Mouse (Mus musculus): Measurements from ENCODE around the gene Olfr312.
"Not testable (repeated sequence)": the region's sequence is repeated elsewhere in the genome, so short reads cannot be mapped to it uniquely, and the experiment has no call there.

Olfr312 gene

DNA sequence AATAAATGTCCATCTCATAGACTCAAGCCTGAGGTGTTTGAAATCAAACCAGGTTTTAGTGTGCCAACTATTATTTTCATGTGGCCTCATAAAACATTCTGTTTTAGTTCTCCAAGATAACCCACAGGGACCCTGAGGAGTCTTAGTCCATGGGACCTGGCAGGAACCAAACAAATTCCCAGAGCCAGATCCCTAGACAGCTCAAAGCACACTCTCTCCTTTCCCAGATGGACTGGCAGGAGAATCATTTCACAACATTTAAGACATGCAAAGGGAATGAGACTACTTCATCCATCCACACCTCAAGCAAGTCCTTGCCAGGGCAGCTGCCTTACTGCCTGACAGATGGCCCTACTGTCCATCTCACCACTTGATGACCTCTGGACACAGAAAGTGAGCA lies at the start of gene Olfr312:
Gene Olfr312 (plus strand): TSS at position 301 of the 400 bp plus-strand sequence.
- DNase-seq (ENCODE audit: low spot score) = not testable (repeated sequence)

DNA sequence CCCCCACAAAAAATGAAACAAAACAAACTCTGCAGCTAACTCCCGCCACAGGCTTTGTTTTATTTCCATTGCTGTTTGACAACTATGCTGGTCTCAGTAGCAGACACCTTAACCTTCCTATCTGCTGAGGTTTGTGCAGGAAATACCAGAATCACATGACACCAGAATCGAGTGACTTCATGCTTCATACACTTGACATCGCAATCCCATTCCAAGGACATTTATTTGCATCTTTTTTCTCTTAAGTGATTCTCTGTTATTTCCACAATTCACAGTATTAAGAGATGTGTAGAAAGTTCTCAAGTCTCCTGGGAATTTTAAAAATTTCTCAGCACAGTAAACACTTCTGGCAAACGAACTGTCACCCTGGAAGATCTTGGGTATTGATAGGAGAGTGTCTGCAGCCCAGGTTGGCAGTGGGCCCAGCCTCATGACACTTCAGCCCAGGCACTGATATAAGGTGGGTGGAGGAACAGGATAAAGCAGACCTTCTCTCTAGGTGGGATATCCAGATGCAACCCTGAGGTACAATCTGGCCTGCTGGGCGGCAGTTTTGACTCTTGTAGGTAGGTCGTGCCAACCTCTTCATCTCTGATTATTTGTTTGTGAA lies 46.5 kb upstream of the Olfr312 start, which contains the start of gene Olfr314:
Gene Olfr314 (plus strand): TSS at position 473 of the 610 bp plus-strand sequence.
- DNase-seq (ENCODE audit: low spot score) = no peak

DNA sequence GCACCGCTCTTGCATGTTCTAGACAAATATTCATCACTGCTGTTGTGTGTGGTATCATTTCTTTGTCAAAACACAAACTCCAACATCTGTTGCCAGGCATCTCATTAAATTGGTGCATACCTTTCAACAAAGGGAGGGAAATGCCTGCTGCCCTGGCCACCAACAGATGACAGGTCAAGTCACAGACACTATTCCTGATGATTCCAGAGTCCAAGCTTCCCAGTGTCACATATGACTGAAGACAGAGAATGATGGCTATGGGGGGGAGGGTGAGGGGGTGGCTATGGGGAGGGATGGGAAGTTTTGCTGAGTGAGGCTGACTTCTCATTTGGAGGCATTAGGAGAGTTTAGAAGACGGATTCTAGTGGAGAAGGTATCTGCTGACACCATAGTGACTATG lies 44.9 kb upstream of the Olfr312 start:
- DNase-seq (ENCODE audit: low spot score) = no peak

- DNase-seq (ENCODE audit: low spot score) = no peak
Measured at GRCm38 (mm10) chr11:58787651-58788050, 41.4 kb upstream of the Olfr312 start.

DNA sequence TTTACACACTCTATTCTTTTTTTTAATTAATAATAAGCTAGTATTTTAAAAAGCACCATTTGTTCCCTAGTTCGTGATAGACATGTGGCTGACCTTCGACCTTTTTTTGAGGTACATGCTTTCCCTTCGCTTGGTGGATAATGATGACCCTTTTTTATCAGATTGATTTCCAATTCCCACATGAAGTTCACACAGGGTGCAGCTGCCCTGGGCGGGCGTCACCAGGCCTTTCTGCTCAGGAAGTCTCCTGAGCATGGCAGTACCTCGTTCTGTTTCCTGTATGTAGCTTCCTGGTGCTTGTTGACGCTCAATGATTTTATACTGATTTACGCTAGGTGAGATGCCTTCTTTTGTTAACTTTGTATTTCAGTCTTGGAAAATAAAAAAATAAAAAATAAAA lies 40.7 kb upstream of the Olfr312 start:
- DNase-seq (ENCODE audit: low spot score) = no peak

- no peak for DNase-seq (ENCODE audit: low spot score)
Measured at GRCm38 (mm10) chr11:58789532-58789931, 39.5 kb upstream of the Olfr312 start.

GRCm38 (mm10) chr11:58790053-58790452 lies 39.0 kb upstream of the Olfr312 start:
- DNase-seq (ENCODE audit: low spot score) = no peak

DNA sequence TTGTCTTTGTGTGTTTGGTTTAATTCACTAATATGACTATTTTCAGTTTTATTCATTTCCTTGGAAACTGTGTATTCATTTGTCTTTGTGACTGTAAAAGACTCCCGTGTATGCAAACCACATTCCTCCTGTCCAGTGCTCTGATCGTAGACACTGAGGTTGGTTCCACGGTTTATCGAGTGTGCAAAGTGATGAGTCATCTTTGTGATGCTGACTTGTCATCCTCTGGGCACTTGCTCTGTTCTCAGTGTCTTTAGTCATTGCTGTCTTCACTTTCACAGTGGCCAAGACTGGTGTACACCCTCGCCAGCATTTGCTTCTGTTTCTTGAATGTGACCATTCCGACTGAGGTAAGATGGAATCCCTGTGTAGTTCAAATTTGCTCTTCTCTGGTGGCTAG lies 38.4 kb upstream of the Olfr312 start:
- DNase-seq (ENCODE audit: low spot score) = no peak

DNA sequence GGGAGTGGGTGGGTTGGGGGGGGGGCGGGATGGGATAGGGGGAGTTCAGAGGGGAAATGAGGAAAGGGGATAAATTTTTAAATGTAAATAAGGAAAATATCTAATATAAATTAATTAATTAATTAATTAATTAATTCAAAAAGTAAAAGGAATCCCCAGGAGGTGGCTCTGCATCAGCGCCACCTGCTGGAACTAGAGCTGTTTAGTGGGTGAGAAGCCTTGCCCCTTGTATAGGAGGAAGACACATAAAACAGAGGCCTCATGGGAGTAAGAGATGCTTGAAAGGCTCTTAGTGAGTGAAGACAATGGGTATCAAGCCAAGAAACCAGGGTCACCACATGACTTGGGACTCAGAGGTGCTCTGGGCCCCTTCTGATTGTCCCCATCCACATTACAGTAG lies 33.2 kb upstream of the Olfr312 start:
- DNase-seq (ENCODE audit: low spot score) = no peak

- peak; percentile 57 for DNase-seq (ENCODE audit: low spot score)
Measured at GRCm38 (mm10) chr11:58796850-58797249, 32.2 kb upstream of the Olfr312 start.

- DNase-seq (ENCODE audit: low spot score) = no peak
Measured at GRCm38 (mm10) chr11:58799747-58800146, 29.3 kb upstream of the Olfr312 start.

GRCm38 (mm10) chr11:58801558-58802228 lies 27.3 kb upstream of the Olfr312 start, which contains the start of gene Fam183b:
TSS of gene Fam183b (minus strand) at chr11:58801960.
- DNase-seq (ENCODE audit: low spot score) = no peak

DNA sequence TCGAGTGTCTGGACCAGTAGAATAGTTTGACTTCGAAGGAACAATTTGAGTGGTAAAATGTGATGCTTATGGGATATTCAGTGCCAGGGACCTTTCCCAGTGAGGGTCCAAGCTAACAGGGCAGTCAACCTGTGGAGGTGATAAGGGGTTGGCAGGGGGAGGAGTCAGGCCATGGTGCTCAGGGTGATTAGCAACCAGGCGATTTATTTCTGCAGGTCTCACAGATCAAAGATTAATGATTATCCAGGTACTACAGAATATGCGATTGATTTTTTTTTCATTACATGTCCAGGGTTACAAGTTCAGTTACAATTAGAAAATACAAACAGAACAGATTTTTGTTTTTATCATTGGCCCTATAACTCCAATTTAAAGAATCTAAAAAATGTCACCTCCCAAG lies 25.2 kb upstream of the Olfr312 start:
- DNase-seq (ENCODE audit: low spot score) = no peak

GRCm38 (mm10) chr11:58804393-58804792 lies 24.6 kb upstream of the Olfr312 start:
- no peak for DNase-seq (ENCODE audit: low spot score)

GRCm38 (mm10) chr11:58812001-58812400 lies 17.0 kb upstream of the Olfr312 start:
- no peak for DNase-seq (ENCODE audit: low spot score)

- DNase-seq (ENCODE audit: low spot score) = not testable (repeated sequence)
Measured at GRCm38 (mm10) chr11:58814700-58815099, 14.3 kb upstream of the Olfr312 start, which contains the start of gene Olfr313. TSS of gene Olfr313 (plus strand) at chr11:58815000.

DNA sequence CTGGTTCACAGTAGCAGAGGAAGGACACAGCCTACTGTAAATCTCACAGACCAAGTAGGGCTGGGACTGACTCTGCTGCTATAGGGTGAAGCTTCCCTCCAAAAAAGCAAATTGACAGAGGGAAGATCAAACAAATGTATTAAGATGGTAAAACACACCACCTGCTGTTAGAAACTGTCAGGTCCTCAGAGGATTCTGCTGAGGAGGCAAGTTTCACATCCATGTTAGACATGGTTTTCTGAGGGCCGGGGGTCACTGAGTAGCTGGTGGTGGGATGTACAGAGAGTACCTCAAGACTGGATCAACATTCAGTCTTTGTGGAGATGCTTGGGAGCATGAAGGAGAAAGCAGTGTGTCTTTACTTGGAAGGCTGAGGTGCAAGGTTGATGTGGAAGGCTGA lies 13.4 kb upstream of the Olfr312 start:
- no peak for DNase-seq (ENCODE audit: low spot score)

DNA sequence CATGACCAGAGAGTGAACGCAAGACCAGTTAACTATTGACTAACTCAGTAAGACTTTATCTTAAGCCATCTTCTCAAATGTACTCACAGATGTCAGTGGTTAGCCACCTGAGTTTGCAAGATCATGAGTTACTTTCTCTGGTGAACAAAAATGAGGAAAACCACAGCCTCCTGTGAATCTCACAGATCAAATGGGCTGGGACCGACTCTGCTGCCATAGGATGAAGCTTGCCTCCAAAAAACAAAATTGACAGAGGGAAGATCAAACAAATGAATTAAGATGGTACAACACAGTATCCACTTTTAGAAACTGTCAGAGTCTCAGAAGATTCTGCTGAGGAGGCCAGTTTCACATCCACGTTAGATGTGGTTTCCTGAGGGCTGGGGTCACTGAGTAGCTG lies 727 bp downstream of the Olfr312 start:
- no peak for DNase-seq (ENCODE audit: low spot score)

GRCm38 (mm10) chr11:58832541-58832940 lies 3.5 kb downstream of the Olfr312 start:
- not testable (repeated sequence) for DNase-seq (ENCODE audit: low spot score)

DNA sequence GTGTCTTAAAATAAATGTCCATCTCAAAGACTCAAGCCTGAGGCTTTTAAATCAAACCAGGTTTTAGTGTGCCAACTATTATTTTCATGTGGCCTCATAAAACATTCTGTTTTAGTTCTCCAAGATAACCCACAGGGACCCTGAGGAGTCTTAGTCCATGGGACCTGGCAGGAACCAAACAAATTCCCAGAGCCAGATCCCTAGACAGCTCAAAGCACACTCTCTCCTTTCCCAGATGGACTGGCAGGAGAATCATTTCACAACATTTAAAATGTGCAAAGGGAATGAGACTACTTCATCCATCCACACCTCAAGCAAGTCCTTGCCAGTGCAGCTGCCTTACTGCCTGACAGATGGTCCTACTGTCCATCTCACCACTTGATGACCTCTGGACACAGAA lies 9.9 kb downstream of the Olfr312 start, which contains the start of gene Olfr311:
Gene Olfr311 (plus strand): TSS at position 301 of the 400 bp plus-strand sequence.
- not testable (repeated sequence) for DNase-seq (ENCODE audit: low spot score)

GRCm38 (mm10) chr11:58846919-58847461 lies 18.0 kb downstream of the Olfr312 start, which contains the start of gene Gm12258:
TSS of gene Gm12258 (plus strand) at chr11:58847158.
- DNase-seq (ENCODE audit: low spot score) = peak; percentile 96

- no peak for DNase-seq (ENCODE audit: low spot score)
Measured at GRCm38 (mm10) chr11:58847636-58848035, 18.6 kb downstream of the Olfr312 start.

- no peak for DNase-seq (ENCODE audit: low spot score)
Measured at GRCm38 (mm10) chr11:58849731-58850130, 20.7 kb downstream of the Olfr312 start.

All from left cerebral cortex, adult 11 months (tissue).